Mouse (Mus musculus) gastrocnemius, postnatal 14 days (tissue): ENCODE data around the gene Tpsab1. TPM values are rescaled to one million over a fixed set of nuclear protein-coding genes. Genes with fewer than 3 reads are reported as not detected.

Source experiments
- DNase-seq: peaks from one replicate; pipeline ENCODE4 v3.0.0; 2021; ENCODE audit warnings: mixed read lengths
- intact Hi-C: fragments of 180-260 bp; cut with DNase I; formaldehyde crosslinking; loops from one replicate; pipeline ENCODE4 v1.15.1; 2025; ENCODE audit warnings: low total_unique reads
- long read RNA-seq, 2 experiments: library from polyadenylated mRNA; stranded (forward); transcript quantifications; one replicate each; pipeline ENCODE4 v2.0.0; 2021
- total RNA-seq, 2 experiments: library from RNA; stranded (reverse); gene quantifications; 2 replicates each; pipeline ENCODE4 v1.2.3; 2021

The Tpsab1 gene
- total RNA-seq: 1 to 10 TPM; 4.0 to 4.7 TPM
- long read RNA-seq, experiment 1, partial matches to known transcripts: 1 of 6 reads
- long read RNA-seq, experiment 1, other reads (novel, unspliced or antisense): 1 of 6 reads
- long read RNA-seq, experiment 2, transcript Tpsab1-202 (5 exons, 1,156 nt): major isoform, 5 of 5 reads
- long read RNA-seq, experiment 2, partial matches to known transcripts: 0 of 5 reads
- long read RNA-seq, experiment 2, other reads (novel, unspliced or antisense): 0 of 5 reads

DNA sequence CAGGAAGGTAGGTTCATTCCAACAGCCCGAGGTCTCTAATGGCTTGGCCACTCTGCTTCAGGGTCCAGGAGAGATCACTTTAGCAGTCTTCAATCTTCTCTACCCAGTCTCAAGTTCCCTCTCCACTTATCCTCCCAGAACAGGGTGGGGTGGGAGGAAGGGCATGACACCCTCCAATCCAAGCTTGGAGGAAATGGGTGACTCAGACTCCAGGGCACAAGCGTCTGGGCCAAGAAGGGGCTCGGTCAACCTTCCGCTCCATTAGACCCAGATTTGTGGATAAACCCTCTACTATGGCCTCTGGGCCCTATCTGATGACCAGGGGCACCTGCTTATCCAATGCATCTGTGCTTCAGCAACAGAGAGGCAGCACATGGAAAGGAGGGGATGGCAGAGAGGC lies at the start of gene Tpsab1:
Gene Tpsab1, minus strand, starts transcription at position 101 of the 400 bp plus-strand sequence.
- DNase-seq: no peak
- intact Hi-C loops: no loop called here

DNA sequence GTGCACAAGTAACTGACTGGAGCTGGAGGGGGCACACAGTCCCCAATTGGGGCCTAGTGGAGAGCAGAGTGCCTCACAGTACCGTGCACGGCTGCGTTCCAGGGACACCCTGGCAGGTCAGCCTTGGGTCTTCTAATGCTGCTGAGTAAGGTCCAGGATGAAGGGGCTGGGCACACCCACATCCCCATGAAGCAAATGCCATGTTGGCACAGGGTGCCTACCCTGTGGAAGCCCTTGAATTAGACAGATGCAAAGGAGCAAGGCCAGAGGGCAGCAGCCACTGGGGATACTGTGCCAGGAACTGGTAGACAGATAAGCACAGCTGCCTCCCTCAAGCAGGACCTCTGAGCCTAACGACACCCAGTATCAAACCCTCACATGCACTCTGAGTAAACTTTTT lies 49.2 kb upstream of the Tpsab1 start:
- DNase-seq: no peak
- intact Hi-C loops: no loop called here

DNA sequence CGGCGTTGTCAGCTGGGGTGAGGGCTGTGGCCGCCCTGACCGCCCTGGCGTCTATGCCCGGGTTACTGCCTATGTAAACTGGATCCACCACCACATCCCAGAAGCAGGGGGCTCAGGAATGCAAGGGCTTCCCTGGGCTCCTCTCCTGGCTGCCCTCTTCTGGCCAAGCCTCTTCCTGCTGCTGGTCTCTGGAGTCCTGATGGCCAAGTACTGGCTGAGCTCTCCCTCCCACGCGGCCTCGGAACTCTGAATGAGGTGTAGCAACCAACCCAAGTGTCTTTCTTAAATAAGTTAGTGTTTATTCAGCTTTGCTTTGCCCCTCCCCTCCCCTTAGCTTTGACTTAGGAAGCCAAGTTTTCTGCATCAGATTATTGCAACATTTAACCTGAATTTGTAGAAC lies 28.6 kb upstream of the Tpsab1 start:
- intact Hi-C loops: no loop called here
- no peak for DNase-seq

DNA sequence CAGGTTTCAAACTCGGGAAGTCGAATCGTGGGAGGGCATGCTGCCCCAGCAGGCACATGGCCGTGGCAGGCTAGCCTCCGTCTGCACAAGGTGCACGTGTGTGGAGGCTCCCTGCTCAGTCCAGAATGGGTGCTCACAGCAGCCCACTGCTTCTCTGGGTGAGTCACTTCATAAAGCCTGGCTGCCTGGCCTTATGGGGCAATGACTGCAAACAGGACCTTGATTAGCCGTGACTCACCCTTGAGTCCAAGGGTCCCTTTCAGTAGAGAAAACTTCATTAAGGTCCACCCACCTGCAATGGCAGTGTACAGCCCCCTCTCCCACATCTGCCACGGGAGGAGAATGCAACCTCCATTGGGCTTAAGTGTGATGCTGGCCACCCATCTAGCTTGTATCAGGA lies 27.1 kb upstream of the Tpsab1 start:
- DNase-seq: no peak
- intact Hi-C loops: no loop called here

DNA sequence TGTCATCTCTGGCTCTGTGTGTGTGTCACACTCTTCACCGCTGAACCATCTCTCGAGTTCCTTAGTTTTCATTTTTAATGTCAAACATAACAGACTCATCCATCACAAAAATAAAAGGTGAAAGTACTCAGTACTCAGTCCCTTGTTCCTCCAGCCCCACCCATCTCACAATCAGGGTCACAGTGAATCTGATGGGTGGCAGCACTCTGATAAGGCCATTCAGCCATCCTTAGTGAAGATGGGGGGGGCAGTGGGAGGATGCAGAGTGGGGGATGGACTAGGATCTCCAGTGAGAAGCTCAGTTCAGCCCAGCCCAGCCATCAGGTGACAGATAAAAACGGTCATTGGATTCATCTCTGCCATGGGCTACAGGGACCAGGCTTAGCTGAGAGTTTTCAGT lies 23.6 kb upstream of the Tpsab1 start, which contains the start of gene Tpsg1:
Gene Tpsg1, plus strand, starts transcription at position 301 of the 400 bp plus-strand sequence.
- DNase-seq: no peak
- intact Hi-C loops: no loop called here

DNA sequence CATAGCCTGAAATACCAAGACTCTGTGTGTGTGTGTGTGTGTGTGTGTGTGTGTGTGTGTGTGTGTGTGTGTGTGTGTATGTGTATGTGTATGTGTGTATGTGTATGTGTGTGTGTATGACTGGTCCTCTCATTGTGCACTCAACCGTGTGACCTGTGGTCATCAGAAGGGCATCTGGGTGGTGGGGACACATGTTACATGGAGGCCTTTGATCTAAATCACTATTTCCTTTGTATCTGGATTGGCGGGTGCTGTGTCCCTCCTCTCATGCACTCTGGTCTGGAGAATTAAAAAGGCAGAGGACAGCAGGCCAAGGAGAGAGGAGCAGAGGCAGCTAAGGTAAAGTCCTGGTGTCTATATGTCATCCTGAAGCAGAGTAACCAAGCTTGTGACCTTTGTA lies 20.6 kb upstream of the Tpsab1 start, which contains the start of gene Tpsb2:
Gene Tpsb2, plus strand, starts transcription at position 301 of the 400 bp plus-strand sequence.
- intact Hi-C loops: no loop called here
- no peak for DNase-seq

DNA sequence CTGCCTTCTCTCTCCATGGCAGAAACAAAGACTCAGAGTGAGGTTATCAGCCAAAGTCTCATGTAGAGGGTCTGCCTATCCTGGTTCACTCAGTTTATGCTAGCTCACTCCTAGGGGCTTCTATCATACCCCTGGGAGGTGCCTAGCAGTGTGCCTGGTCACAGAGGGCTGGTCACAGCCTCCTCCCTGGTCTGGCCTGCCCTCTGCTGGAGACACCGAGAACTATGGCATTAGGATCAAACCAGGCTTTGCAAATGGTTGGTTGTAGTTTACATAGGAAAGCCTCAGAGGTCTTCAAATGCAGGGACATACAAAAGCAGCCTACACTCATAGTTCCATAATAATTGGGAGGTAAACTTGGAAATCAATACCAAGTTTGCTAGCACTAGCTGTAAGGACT lies 18.4 kb upstream of the Tpsab1 start:
- peak; percentile 34 for DNase-seq
- intact Hi-C loops: no loop called here

DNA sequence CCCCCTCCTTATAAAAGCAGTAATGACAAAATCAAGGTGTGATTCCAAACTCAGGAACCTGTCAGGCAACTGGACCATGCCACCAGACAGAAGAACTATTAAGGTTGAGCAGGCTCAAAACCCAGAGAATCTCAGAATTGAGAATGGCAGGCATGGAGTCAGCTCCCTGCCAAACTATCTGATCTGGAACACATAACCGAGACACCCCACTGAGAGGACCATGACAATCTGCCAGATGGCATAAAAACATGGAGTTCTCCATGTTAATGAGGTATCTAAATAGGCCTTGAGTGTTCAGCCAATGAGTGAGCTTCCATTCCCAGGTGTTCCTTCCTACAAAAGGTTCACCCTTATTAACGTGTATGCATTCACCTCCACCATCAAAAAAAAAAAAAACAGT lies 15.9 kb upstream of the Tpsab1 start:
- no peak for DNase-seq
- intact Hi-C loops: no loop called here

DNA sequence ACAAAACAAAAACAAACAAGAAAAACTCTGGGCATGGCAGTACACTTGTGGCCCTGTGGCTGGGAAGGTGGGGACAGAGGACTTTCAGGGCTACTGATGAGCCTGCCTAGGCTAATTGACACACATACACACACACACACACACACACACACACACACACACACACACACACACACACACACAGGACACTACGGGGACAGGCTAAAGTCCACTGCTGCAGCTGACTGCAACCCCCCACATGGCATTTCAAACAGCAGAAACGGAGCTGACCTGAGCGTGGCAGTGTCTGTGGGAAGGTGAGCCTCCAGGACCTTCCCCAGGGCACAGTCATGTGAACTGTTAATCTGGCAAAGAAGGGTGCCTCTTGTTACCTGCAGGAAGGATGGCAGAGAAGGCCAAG lies 3.9 kb downstream of the Tpsab1 start:
- DNase-seq: no peak
- intact Hi-C loops: no loop called here

DNA sequence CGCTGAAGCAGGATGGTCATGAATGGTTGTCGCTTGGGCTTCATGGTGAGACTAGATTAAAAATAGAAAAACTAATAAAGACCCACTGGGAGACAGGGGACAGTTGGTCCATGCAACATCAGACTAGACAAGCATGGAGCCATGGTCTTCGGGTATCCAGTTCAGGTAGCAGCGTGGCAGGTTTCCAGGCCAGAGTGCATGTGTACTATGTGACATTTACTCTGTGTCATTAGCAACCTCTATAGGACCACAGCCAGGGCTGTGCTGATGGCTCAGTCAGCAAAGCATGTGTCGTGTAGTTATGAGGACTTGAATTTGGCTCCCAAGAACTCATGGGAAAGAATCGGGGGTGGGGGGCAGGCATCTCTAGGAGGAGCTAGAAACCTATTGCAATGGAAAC lies 5.4 kb downstream of the Tpsab1 start:
- DNase-seq: no peak
- intact Hi-C loops: no loop called here

DNA sequence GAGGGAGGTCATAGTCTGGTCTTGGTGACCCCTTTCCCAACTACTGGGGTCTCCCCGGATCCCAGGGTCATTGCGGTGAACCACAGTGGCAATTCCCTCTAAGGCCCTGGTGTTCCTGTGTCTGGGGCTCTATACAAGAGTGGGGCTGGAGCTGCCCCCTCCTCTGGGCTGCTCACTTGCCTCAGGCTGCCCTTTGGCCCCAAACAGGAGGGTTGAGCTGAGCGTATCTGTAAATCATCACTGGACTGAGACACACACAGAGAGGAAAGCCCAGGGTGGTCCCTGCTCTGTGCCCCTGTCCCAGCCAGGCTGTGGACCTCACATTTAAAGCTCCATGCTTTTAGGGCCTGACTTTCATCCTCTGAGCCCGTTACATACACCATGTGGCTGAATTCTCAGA lies 7.1 kb downstream of the Tpsab1 start:
- no peak for DNase-seq
- intact Hi-C loops: loop anchor here (10.0 kb wide), 1 partner anchor 137 kb away; no protein-coding TSS in a partner anchor

DNA sequence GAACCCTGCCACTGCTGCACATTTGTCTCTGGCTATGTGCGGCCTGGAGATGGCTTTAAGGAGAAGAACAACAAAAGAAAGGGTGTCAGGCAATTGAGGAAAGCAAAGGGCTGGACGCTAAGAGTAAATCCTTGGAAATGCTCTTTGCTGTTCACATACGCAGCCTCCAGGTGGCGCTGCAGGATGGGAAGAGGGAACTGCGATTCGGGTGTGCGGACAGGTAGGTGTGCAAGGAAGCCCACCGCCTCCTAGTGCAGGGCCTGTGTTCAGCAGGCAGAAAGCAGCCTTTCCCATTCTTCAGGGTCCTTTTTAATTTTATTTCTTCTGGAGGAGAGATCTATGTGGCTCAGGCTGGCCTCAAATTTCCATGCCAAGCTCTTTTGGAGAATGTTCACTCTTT lies 11.4 kb downstream of the Tpsab1 start:
- intact Hi-C loops: loop anchor here (10.0 kb wide), 1 partner anchor 141 kb away; no protein-coding TSS in a partner anchor

DNA sequence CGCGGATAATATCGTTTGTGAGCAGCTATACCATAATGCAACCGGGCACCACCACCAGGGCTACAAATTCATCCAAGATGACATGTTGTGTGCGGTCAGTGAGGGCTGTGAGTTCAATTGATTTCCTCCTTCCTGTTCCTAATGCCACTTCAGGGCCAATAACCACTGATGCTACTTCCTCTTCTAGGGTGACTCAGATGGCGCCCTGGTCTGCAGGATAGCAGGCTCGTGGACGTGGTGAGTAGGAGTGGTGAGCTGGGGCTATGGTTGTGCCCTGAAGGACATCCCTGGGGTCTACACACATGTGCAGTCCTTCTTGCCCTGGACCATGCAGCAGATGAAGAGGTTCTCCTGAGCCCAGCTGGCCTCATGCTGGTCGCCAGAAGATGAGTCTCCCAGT lies 13.0 kb downstream of the Tpsab1 start:
- no peak for DNase-seq
- intact Hi-C loops: loop anchor here (10.0 kb wide), 1 partner anchor 142 kb away; no protein-coding TSS in a partner anchor

More for the DNA sequence above, 11.4 kb downstream of the Tpsab1 start:
- peak; percentile 33 for DNase-seq

DNA sequence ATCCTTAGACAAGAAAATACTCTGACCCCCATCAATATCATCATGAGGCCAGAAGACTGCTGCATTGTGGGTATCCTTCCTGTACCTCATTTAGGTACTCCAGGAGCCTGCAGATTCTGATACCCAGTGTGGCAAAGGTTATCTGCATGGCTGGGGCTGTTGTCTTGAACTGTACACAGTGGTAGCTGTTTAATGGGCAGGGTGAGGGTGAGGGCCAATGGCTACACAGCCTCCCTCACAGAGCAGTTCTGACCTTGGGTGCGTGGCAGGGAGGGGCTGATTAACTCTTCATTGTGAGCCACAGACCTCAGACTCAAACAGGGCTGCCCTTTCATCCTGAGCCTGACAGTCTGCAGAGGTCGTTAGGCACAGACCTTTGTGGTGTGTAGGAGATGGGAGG lies 22.4 kb downstream of the Tpsab1 start:
- no peak for DNase-seq
- intact Hi-C loops: no loop called here

DNA sequence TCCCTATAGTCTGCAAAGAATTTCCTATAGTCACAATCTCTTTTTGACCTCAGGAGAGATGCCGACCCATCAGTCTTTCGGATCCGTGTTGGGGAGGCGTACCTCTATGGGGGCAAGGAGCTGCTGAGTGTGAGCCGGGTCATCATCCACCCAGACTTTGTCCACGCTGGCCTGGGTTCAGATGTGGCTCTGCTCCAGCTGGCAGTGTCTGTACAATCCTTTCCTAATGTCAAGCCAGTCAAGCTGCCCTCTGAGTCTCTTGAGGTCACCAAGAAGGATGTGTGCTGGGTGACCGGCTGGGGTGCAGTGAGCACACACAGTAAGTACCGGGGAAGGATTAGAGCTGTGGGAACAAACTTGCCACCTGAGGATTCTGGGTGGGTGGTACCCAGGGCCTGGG lies 24.5 kb downstream of the Tpsab1 start:
- intact Hi-C loops: no loop called here
- no peak for DNase-seq

DNA sequence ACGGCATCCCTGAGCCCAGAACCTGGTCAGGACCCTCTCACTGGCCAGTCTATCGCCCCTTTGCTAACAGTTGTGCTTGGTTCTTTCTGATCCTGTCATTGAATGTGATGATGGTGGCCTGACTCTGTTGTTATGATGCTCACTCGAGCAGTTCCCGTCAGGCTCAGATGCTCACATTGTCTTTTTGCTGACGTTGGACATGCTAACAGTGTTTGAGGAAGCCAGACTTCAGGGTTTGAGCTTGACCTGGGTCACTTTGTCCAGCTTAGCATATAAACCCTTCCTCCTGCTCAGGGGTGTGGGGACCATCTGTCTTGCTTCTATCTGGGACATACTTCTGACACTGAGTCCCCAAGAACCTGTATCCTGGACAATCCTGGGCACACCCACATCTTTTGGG lies 27.0 kb downstream of the Tpsab1 start, which contains the start of gene Prss29:
Gene Prss29, plus strand, starts transcription at position 301 of the 400 bp plus-strand sequence.
- no peak for DNase-seq
- intact Hi-C loops: no loop called here

DNA sequence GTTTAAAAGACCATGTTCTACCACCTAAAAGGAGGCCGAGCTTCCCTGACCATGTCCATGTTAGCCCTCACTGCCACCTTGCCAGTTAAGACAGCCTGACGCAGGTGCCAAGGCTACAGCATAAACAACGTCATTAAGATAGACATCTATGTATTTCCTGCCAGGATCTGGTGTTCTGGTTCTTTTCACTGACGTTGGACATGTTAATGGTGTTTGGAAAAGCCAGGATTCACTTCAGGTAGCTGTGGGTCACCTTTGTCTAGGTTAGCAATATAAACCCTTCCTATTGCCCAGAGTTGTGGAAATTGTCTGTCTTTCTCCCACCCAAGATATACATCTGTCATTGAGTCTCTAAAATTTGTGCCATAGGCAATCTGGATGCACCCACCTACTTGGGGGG lies 37.0 kb downstream of the Tpsab1 start, which contains the start of gene Prss28:
Gene Prss28, plus strand, starts transcription at position 301 of the 400 bp plus-strand sequence.
- intact Hi-C loops: no loop called here
- DNase-seq: no peak

DNA sequence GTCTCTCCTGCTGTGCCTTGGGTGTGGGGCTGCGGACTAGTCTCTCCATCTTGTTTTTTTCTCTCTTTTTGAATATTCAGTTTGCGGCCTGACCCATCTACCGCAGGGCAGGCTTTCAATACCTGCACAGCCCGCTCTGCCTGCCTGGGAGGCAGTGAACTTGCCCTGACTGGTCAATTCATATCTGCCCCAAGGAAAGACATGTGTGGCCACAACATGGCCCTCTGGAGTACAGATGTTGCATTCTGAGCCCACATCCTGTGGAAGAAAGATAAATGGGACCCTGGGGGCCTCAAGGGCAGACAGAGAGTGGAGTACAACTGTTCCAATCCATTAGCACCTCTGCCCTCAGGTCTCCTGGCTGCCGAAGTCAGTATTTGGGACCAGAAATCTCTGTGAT lies 47.3 kb downstream of the Tpsab1 start, which contains the start of gene Prss34:
Gene Prss34, plus strand, starts transcription at position 301 of the 400 bp plus-strand sequence.
- intact Hi-C loops: no loop called here
- DNase-seq: no peak

DNA sequence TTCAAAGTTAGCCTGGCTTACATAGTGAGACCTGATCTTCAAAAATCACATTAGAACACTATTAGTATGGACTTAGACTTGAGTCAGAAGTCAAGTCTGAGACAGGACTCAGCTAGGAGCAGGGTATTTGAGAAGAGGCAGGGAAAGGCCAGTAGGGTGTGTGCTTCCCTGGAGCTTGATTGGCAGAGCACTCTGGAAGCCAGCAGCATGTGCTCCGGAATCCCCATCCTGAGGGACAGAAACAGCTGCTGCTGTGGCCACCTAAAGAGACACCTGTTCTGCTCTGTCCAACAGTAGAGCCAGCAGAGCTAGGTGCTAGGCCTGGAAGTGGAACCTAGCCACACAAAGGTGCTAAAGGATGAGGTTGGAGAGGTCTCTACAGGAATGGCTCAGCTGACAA lies 51.3 kb downstream of the Tpsab1 start:
- intact Hi-C loops: no loop called here

DNA sequence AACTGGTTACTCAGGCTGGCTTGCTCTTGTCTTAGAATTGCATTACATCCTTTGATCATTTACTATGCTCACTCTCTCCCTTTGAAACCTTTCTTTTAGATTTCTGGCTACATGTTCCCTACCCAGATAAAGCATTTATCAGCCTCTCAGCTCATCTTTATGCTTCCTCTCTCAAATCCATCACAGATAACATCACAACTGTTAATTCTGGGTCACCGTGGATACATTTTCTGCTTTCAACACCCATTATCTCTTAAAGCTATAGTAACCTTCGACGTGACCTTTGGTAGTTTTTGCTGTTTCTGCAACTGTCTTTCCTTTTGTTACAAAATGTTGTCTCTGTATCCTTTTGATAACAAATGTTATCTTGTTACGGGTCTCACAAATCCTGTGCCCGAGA lies 51.9 kb downstream of the Tpsab1 start:
- no peak for DNase-seq
- intact Hi-C loops: no loop called here

More for the DNA sequence above, 51.3 kb downstream of the Tpsab1 start:
- no peak for DNase-seq
